Mouse (Mus musculus): ENCODE results near the gene Timm44. TPM values are rescaled to one million over a fixed set of nuclear protein-coding genes. Genes with fewer than 3 reads are reported as not detected.

Gene Timm44
- total RNA-seq, 4 experiments from 2014 or later: 89.7 to 126 (median 102) TPM

- DNase-seq: peak; percentile 62
These were observed 37.8 kb downstream of the Timm44 start for GRCm38 (mm10) chr8:4237814-4238433.

GRCm38 (mm10) chr8:4230612-4231351 lies 44.9 kb downstream of the Timm44 start:
- peak; percentile 14 for DNase-seq

- peak; percentile 6 for DNase-seq
These were observed 45.9 kb downstream of the Timm44 start for GRCm38 (mm10) chr8:4229784-4230183.

- DNase-seq: no peak
These were observed 47.8 kb downstream of the Timm44 start for GRCm38 (mm10) chr8:4227919-4228318.

- peak; percentile 62 for DNase-seq
These were observed 48.9 kb downstream of the Timm44 start, which contains the start of gene Lrrc8e for GRCm38 (mm10) chr8:4226739-4227347. Gene Lrrc8e, plus strand, starts transcription at chr8:4226827.

GRCm38 (mm10) chr8:4226323-4226722 lies 49.4 kb downstream of the Timm44 start:
- DNase-seq: no peak

GRCm38 (mm10) chr8:4222059-4222458 lies 53.7 kb downstream of the Timm44 start:
- no peak for DNase-seq

- no peak for DNase-seq
These were observed 56.1 kb downstream of the Timm44 start for GRCm38 (mm10) chr8:4219617-4220016.

GRCm38 (mm10) chr8:4216791-4217621 lies 58.7 kb downstream of the Timm44 start, which contains the start of gene Prr36:
Gene Prr36, minus strand, starts transcription at chr8:4217459.
- DNase-seq: no peak

- DNase-seq: no peak
These were observed 59.4 kb downstream of the Timm44 start for GRCm38 (mm10) chr8:4216296-4216695.

GRCm38 (mm10) chr8:4214006-4214980 lies 61.4 kb downstream of the Timm44 start:
- peak; percentile 88 for DNase-seq

- peak; percentile 85 for DNase-seq
These were observed 62.3 kb downstream of the Timm44 start for GRCm38 (mm10) chr8:4213210-4214005.

GRCm38 (mm10) chr8:4212809-4213209 lies 62.9 kb downstream of the Timm44 start:
- no peak for DNase-seq

GRCm38 (mm10) chr8:4211097-4211496 lies 64.6 kb downstream of the Timm44 start:
- DNase-seq: no peak

Other genes starting within 250 kb of the Timm44 start
- 1 to 10 TPM; 1.2 to 4.3 (median 2.1) TPM for gene Cd209f, start 170.1 kb downstream of the Timm44 start, total RNA-seq (2022)
- gene Cd209g, start 141.8 kb downstream of the Timm44 start, total RNA-seq (2022): 1 to 10 TPM in 1 of 4 experiments, under 1 TPM in 3; 0.35 to 1.2 (median 0.67) TPM
- 10 to 100 TPM; 40.0 to 81.6 (median 54.5) TPM for gene Evi5l, start 109.3 kb downstream of the Timm44 start, total RNA-seq (2022)
- 10 to 100 TPM in 2 of 4 experiments, 1 to 10 TPM in 2; 5.8 to 12.8 (median 9.8) TPM for gene Prr36, start 58.5 kb downstream of the Timm44 start, total RNA-seq (2022)
- 10 to 100 TPM; 27.4 to 59.1 (median 32.8) TPM for gene Lrrc8e, start 49.1 kb downstream of the Timm44 start, total RNA-seq (2022)
- gene Map2k7, start 37.2 kb downstream of the Timm44 start, total RNA-seq (2022): 100 to 1,000 TPM in 3 of 4 experiments, 10 to 100 TPM in 1; 90.9 to 127 (median 124) TPM
- 1 to 10 TPM; 1.0 to 7.5 (median 3.6) TPM for gene Gm49320, start 37.0 kb downstream of the Timm44 start, total RNA-seq (2022)
- 10 to 100 TPM in 3 of 4 experiments, 1 to 10 TPM in 1; 8.9 to 50.3 (median 28.2) TPM for gene Tgfbr3l, start 27.7 kb downstream of the Timm44 start, total RNA-seq (2022)
- 10 to 100 TPM; 32.5 to 39.9 (median 35.6) TPM for gene Snapc2, start 22.8 kb downstream of the Timm44 start, total RNA-seq (2022)
- gene Ctxn1, start 16.6 kb downstream of the Timm44 start, total RNA-seq (2022): 10 to 100 TPM in 2 of 4 experiments, 1 to 10 TPM in 2; 6.9 to 13.5 (median 11.0) TPM
- 10 to 100 TPM; 16.2 to 23.5 (median 16.9) TPM for gene Ccl25, start 49.3 kb upstream of the Timm44 start, total RNA-seq (2022)
- 100 to 1,000 TPM in 1 of 4 experiments, 10 to 100 TPM in 3; 77.7 to 108 (median 85.4) TPM for gene Elavl1, start 49.5 kb upstream of the Timm44 start, total RNA-seq (2022)
- gene Cers4, start 217.1 kb upstream of the Timm44 start, total RNA-seq (2022): 10 to 100 TPM; 28.5 to 49.4 (median 35.5) TPM